Mouse (Mus musculus) liver, embryonic 14.5 days (tissue): ENCODE measurements around the gene Ptger4. TPM values are rescaled to one million over a fixed set of nuclear protein-coding genes. Genes with fewer than 3 reads are reported as not detected.

Experiments used
- ATAC-seq: fragments of 200-750 bp; cut with Nextera tagmentation; 2 replicates; pipeline ENCODE4 v1.8.0; 2017; ENCODE audit warnings: moderate number of reproducible peaks, mild to moderate bottlenecking, moderate library complexity; ENCODE audit not compliant: insufficient read depth
- DNase-seq, 3 experiments: peaks; one replicate each; pipeline ENCODE4 v3.0.0-alpha.2; 2012 to 2013; ENCODE audit warnings: low read depth in 3 of 3, low spot score in 3 of 3
- H3K27ac ChIP-seq: fragments of 300-500 bp; sonication (generic); 2 replicates; pipeline ENCODE4 v1.5.1; 2014; ENCODE audit warnings: moderate library complexity, mild to moderate bottlenecking, control low read depth, inconsistent platforms
- H3K27me3 ChIP-seq: fragments of 300-500 bp; sonication (generic); 2 replicates; pipeline ENCODE4 v1.6.1; 2014; ENCODE audit warnings: mild to moderate bottlenecking, low read length, moderate library complexity; ENCODE audit not compliant: control insufficient read depth, insufficient read depth
- H3K36me3 ChIP-seq: fragments of 300-500 bp; sonication (generic); replicated peaks from 2 replicates; pipeline ENCODE4 v1.6.1; 2014; ENCODE audit warnings: low read depth; ENCODE audit not compliant: control insufficient read depth, insufficient read depth
- H3K4me1 ChIP-seq, 2 experiments: fragments of 200-500 bp in 1 of 2; fragments of 300-500 bp in 1 of 2; sonication (generic) in 1 of 2; replicated peaks; 2 replicates each; pipeline ENCODE4 v1.6.1; 2012 to 2014; ENCODE audit warnings: antibody characterized with exemption in 1 of 2, inconsistent platforms in 1 of 2, low read length in 1 of 2; ENCODE audit not compliant: control insufficient read depth in 2 of 2, insufficient read depth in 2 of 2
- H3K4me2 ChIP-seq: fragments of 300-500 bp; sonication (generic); 2 replicates; pipeline ENCODE4 v1.6.1; 2014; ENCODE audit warnings: low read depth, mild to moderate bottlenecking, control low read depth, moderate library complexity
- H3K4me3 ChIP-seq, 2 experiments: fragments of 200-500 bp in 1 of 2; fragments of 300-500 bp in 1 of 2; sonication (generic) in 1 of 2; 2 replicates each; pipeline ENCODE4 v1.5.1; 2012 to 2014; ENCODE audit warnings: low read depth in 2 of 2, low read length in 2 of 2, mild to moderate bottlenecking in 2 of 2, control low read depth in 1 of 2, inconsistent platforms in 1 of 2, moderate library complexity in 1 of 2; ENCODE audit not compliant: insufficient read depth in 1 of 2
- H3K9ac ChIP-seq: fragments of 300-500 bp; sonication (generic); replicated peaks from 2 replicates; pipeline ENCODE4 v1.6.1; 2014; ENCODE audit warnings: mild to moderate bottlenecking, control low read depth, moderate library complexity
- H3K9me3 ChIP-seq: fragments of 300-500 bp; sonication (generic); 2 replicates; pipeline ENCODE4 v1.6.1; 2016; ENCODE audit warnings: low read length, mixed read lengths; ENCODE audit not compliant: control insufficient read depth
- CTCF ChIP-seq: IDR thresholded peaks from 2 replicates; pipeline ENCODE4 v1.5.1; 2016; ENCODE audit warnings: antibody characterized with exemption, low read depth, control low read depth
- EP300 ChIP-seq: IDR thresholded peaks from 2 replicates; pipeline ENCODE4 v1.6.1; 2016; ENCODE audit warnings: antibody characterized with exemption, low read depth
- WGBS: fragments of 180-500 bp; shearing (Covaris S2); extraction: QIAGEN DNeasy Blood & Tissue Kit; methylation state at CpG from one replicate; pipeline ENCODE4 v1.1.7; 2014; ENCODE audit not compliant: insufficient replicate concordance; 5-methylcytosine and 5-hydroxymethylcytosine counted together
- polyA plus RNA-seq, 2 experiments: library from polyadenylated mRNA; depleted of rRNA in 1 of 2; stranded (reverse) in 1 of 2; unstranded in 1 of 2; fragments of >200 nt; fragmentation: Nextera tagmentation in 1 of 2; extraction: Ambion mirVana in 1 of 2; gene quantifications; 2 replicates each; pipeline versions ENCODE4 v1.2.1 to v1.2.3; 2012 to 2014

Ptger4 gene
- polyA plus RNA-seq, 2 experiments, result 1.3 to 1.5 TPM

GRCm38 (mm10) chr15:5205222-5205621 lies 38.8 kb downstream of the Ptger4 start:
- Histone ChIP-seq H3K4me2 (no peak overlapping the region), H3K9me3 (no peaks in the 10 kb centered on the region), H3K36me3 (no peaks in the 10 kb centered on the region; the same call in 1 of the 2 replicates), H3K4me3 (no peak overlapping the region), H3K9ac (no peak overlapping the region), H3K4me1 (peaks cover 0 to 6% of the 10 kb centered on the region in 2 experiments; a peak in 2 of 4 replicates), H3K27me3 (no peaks in the 10 kb centered on the region), H3K27ac (no peak overlapping the region)
- WGBS, result 69% methylated on average over 9 of the region's 9 CpGs
- DNase-seq, result no peak
- no peak for TF ChIP-seq EP300
- no peak for TF ChIP-seq CTCF
- no peak for ATAC-seq

GRCm38 (mm10) chr15:5196691-5197090 lies 47.3 kb downstream of the Ptger4 start:
- Histone ChIP-seq H3K27me3 (no peaks in the 10 kb centered on the region), H3K4me1 (peaks cover 8 to 22% of the 10 kb centered on the region in 2 experiments), H3K27ac (no peak overlapping the region; the same call in 1 of the 2 replicates), H3K9ac (no peak overlapping the region), H3K4me2 (no peak overlapping the region), H3K36me3 (no peaks in the 10 kb centered on the region), H3K4me3 (no peak overlapping the region), H3K9me3 (no peaks in the 10 kb centered on the region)
- WGBS, result 52% methylated on average over 4 of the region's 4 CpGs
- ATAC-seq (no peak), DNase-seq (no peak)
- TF ChIP-seq EP300 (no peak), CTCF (no peak)

GRCm38 (mm10) chr15:5195987-5196514 lies 47.9 kb downstream of the Ptger4 start:
- H3K9ac ChIP-seq, result no peak overlapping the region
- no peaks in the 10 kb centered on the region for H3K27me3 ChIP-seq
- peaks cover 8 to 18% of the 10 kb centered on the region in 2 experiments for H3K4me1 ChIP-seq
- no peaks in the 10 kb centered on the region for H3K9me3 ChIP-seq
- WGBS, result 14% methylated on average over 4 of the region's 4 CpGs
- no peak overlapping the region; the same call in none of the 2 replicates for H3K4me2 ChIP-seq
- no peak overlapping the region for H3K27ac ChIP-seq
- H3K36me3 ChIP-seq, result no peaks in the 10 kb centered on the region
- DNase-seq (peak in 1 of 3 experiments; percentile 9), ATAC-seq (peak; percentile 63)
- TF ChIP-seq EP300, result no peak
- TF ChIP-seq CTCF, result no peak
- no peak overlapping the region for H3K4me3 ChIP-seq

GRCm38 (mm10) chr15:5194931-5195330 lies 49.1 kb downstream of the Ptger4 start:
- H3K4me2 ChIP-seq, result no peak overlapping the region
- no peak overlapping the region for H3K9ac ChIP-seq
- H3K27me3 ChIP-seq, result no peaks in the 10 kb centered on the region
- H3K9me3 ChIP-seq, result no peaks in the 10 kb centered on the region
- ATAC-seq (no peak), DNase-seq (no peak)
- H3K36me3 ChIP-seq, result no peaks in the 10 kb centered on the region
- 77% methylated on average over 9 of the region's 9 CpGs for WGBS
- no peak overlapping the region for H3K27ac ChIP-seq
- peaks cover 8 to 18% of the 10 kb centered on the region in 2 experiments for H3K4me1 ChIP-seq
- H3K4me3 ChIP-seq, result no peak overlapping the region
- TF ChIP-seq EP300, result no peak
- no peak for TF ChIP-seq CTCF

GRCm38 (mm10) chr15:5194446-5194845 lies 49.5 kb downstream of the Ptger4 start:
- Histone ChIP-seq H3K4me1 (peaks cover 8 to 18% of the 10 kb centered on the region in 2 experiments), H3K4me3 (no peak overlapping the region), H3K27me3 (no peaks in the 10 kb centered on the region), H3K36me3 (no peaks in the 10 kb centered on the region), H3K9me3 (no peaks in the 10 kb centered on the region), H3K4me2 (no peak overlapping the region), H3K27ac (no peak overlapping the region), H3K9ac (no peak overlapping the region)
- ATAC-seq, result no peak
- DNase-seq, result no peak
- whole genome bisulfite sequencing, result 53% methylated on average over 6 of the region's 6 CpGs
- TF ChIP-seq CTCF, result no peak
- no peak for TF ChIP-seq EP300
